24 mouse cellular contexts compared by ENCODE assay signal in the genomic region with DNA sequence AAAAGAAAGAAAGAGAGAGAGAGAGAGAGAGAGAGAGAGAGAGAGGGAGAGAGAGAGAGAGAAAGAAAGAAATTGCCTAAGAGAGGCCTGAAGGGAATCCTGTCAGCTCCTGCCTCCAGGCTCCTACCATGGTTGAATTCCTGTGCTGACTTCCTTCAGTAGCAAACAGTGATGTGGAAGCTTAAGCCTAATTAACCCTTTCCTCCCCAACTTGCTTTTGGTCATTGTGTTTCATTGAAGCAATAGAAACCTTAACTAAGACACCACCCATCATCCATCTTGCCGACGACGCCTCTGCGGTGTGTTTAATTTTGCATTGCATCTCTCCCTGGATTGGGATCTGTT. TPM values are rescaled to one million over a fixed set of nuclear protein-coding genes. Genes with fewer than 3 reads are reported as not detected.
DNase-seq lines count a peak whose midpoint lies in the region; ATAC-seq and TF ChIP-seq lines count a peak whose summit lies in the region.
"Had no signal": no experiment of that assay in that cellular context is flagged by ENCODE, and none has a peak within 500 bp of the region (broad histone marks: within the 10 kb centered on the region; RNA-seq: fewer than 3 reads in every experiment).

No protein-coding gene starts in this region.

- peak; percentile 35 for DNase-seq in hindbrain, embryonic 14.5 days (ENCODE audit: low spot score)
- DNase-seq in lung, postnatal 0 days (ENCODE audit: low spot score), result no peak
- no peak for DNase-seq in lung, postnatal 14 days
- peak; percentile 32 for DNase-seq in ES-CJ7 (ENCODE audit: low read depth, low spot score)
- no peak for DNase-seq in cerebellum, postnatal 25 days
- DNase-seq: gastrocnemius, postnatal 10 days; heart, adult 11 months had no signal

- H3K9ac ChIP-seq in hindbrain, embryonic 14.5 days, result no peak overlapping the region
- no peak overlapping the region for H3K9ac ChIP-seq in hindbrain, embryonic 13.5 days
- no peak overlapping the region for H3K9ac ChIP-seq in lung, postnatal 0 days (replicated peaks; ENCODE audit: low read depth)
- H3K9ac ChIP-seq: heart, embryonic 13.5 days had no signal

- no peak for TF ChIP-seq CTCF in lung, postnatal 0 days (IDR thresholded peaks at IDR 0.05)

- no peaks in the 10 kb centered on the region for H3K27me3 ChIP-seq in hindbrain, embryonic 14.5 days (ENCODE audit: control insufficient read depth, insufficient read depth, low read length)
- no peaks in the 10 kb centered on the region for H3K27me3 ChIP-seq in hindbrain, embryonic 13.5 days
- H3K27me3 ChIP-seq in lung, postnatal 0 days (replicated peaks; ENCODE audit: insufficient read depth, low read length), result no peaks in the 10 kb centered on the region
- H3K27me3 ChIP-seq: heart, embryonic 13.5 days had no signal

- 89% methylated on average over 4 of the region's 4 CpGs for WGBS in hindbrain, embryonic 14.5 days
- 86% methylated on average over 4 of the region's 4 CpGs for WGBS in hindbrain, embryonic 13.5 days
- WGBS in lung, postnatal 0 days, result 70% methylated on average over 4 of the region's 4 CpGs

- no peak overlapping the region for H3K4me2 ChIP-seq in hindbrain, embryonic 14.5 days (replicated peaks)
- H3K4me2 ChIP-seq in hindbrain, embryonic 13.5 days, result no peak overlapping the region
- H3K4me2 ChIP-seq in lung, postnatal 0 days (replicated peaks; ENCODE audit: low read depth, low read length), result no peak overlapping the region
- H3K4me2 ChIP-seq: heart, embryonic 13.5 days had no signal

- H3K9me3 ChIP-seq in hindbrain, embryonic 14.5 days (ENCODE audit: control insufficient read depth, low read length), result no peaks in the 10 kb centered on the region
- 0 out of 2 replicates have a peak, but pooled peaks cover 3% of the 10 kb centered on the region for H3K9me3 ChIP-seq in hindbrain, embryonic 13.5 days
- no peaks in the 10 kb centered on the region for H3K9me3 ChIP-seq in lung, postnatal 0 days (ENCODE audit: low read length)

- no peak for TF ChIP-seq EP300 in lung, postnatal 0 days (IDR thresholded peaks at IDR 0.05)

- no peak overlapping the region for H3K27ac ChIP-seq in hindbrain, embryonic 14.5 days
- H3K27ac ChIP-seq in hindbrain, embryonic 13.5 days, result no peak overlapping the region
- no peak overlapping the region for H3K27ac ChIP-seq in lung, postnatal 0 days (ENCODE audit: low read length)
- H3K27ac ChIP-seq: forebrain, embryonic 10.5 days; heart, embryonic 13.5 days had no signal

- no peak overlapping the region for H3K4me3 ChIP-seq in hindbrain, embryonic 14.5 days (replicated peaks; ENCODE audit: low read length)
- H3K4me3 ChIP-seq in hindbrain, embryonic 13.5 days, result no peak overlapping the region
- no peak overlapping the region for H3K4me3 ChIP-seq in lung, postnatal 0 days (ENCODE audit: low read depth, low read length)
- H3K4me3 ChIP-seq: forebrain, embryonic 10.5 days; heart, embryonic 13.5 days had no signal

- no peak for ATAC-seq in hindbrain, embryonic 14.5 days (ENCODE audit: low FRiP score)
- no peak for ATAC-seq in hindbrain, embryonic 13.5 days (ENCODE audit: low FRiP score)
- ATAC-seq in lung, postnatal 0 days, result 0 out of 2 replicates have a peak, but pooled peaks have one; percentile 5
- ATAC-seq in common myeloid progenitor, adult 5-6 weeks (replicated peaks; ENCODE audit: low read depth, poor library complexity, severe bottlenecking), result peak; percentile 18; the same call in 1 of the 2 replicates
- ATAC-seq in monocyte, adult 5-6 weeks (replicated peaks; ENCODE audit: insufficient number of reproducible peaks, low FRiP score, low TSS enrichment, poor library complexity, severe bottlenecking), result no peak
- ATAC-seq: inflammation-experienced regulatory T-cells, adult 6 months had no signal

- H3K4me1 ChIP-seq in hindbrain, embryonic 14.5 days (replicated peaks; ENCODE audit: control insufficient read depth, insufficient read depth, low read length), result no peaks in the 10 kb centered on the region
- no peaks in the 10 kb centered on the region for H3K4me1 ChIP-seq in hindbrain, embryonic 13.5 days (replicated peaks)
- H3K4me1 ChIP-seq in lung, postnatal 0 days (ENCODE audit: insufficient read depth, low read depth, low read length), result no peaks in the 10 kb centered on the region
- H3K4me1 ChIP-seq: forebrain, embryonic 10.5 days had no signal

- H3K36me3 ChIP-seq in hindbrain, embryonic 14.5 days (replicated peaks; ENCODE audit: control insufficient read depth, insufficient read depth), result no peaks in the 10 kb centered on the region
- H3K36me3 ChIP-seq in hindbrain, embryonic 13.5 days, result no peaks in the 10 kb centered on the region
- H3K36me3 ChIP-seq in lung, postnatal 0 days (ENCODE audit: insufficient read depth, low read length), result no peaks in the 10 kb centered on the region
- H3K36me3 ChIP-seq: forebrain, embryonic 10.5 days; heart, embryonic 13.5 days had no signal

RNA-seq across cellular contexts. Expression of gene Smurf1, which starts 23.4 kb away (rescaled TPM):
- 43.6 and 44.0 TPM in 2 replicates for polyA plus RNA-seq in hindbrain, embryonic 14.5 days (2014; fragmentation: Nextera tagmentation; extraction: Ambion mirVana)
- polyA plus RNA-seq in hindbrain, embryonic 13.5 days (2015; fragmentation: Nextera tagmentation; extraction: Ambion mirVana), result 28.2 and 28.4 TPM in 2 replicates
- polyA plus RNA-seq in lung, postnatal 0 days (2015; fragmentation: Nextera tagmentation; extraction: Ambion mirVana), result 12.5 and 13.2 TPM in 2 replicates
- total RNA-seq in common myeloid progenitor, adult 5-6 weeks (2017), result 3.1 and 4.4 TPM in 2 replicates
- 11.8 to 23.2 TPM (median 17.6 TPM) in 3 replicates for total RNA-seq in monocyte, adult 5-6 weeks (2017)

RNA-seq across cellular contexts. Expression of gene Gm4871, which starts 43.5 kb away (rescaled TPM):
- not detected in 2 replicates for polyA plus RNA-seq in hindbrain, embryonic 14.5 days (2014; fragmentation: Nextera tagmentation; extraction: Ambion mirVana)
- not detected in 2 replicates for polyA plus RNA-seq in hindbrain, embryonic 13.5 days (2015; fragmentation: Nextera tagmentation; extraction: Ambion mirVana)
- not detected in 2 replicates for polyA plus RNA-seq in lung, postnatal 0 days (2015; fragmentation: Nextera tagmentation; extraction: Ambion mirVana)
- total RNA-seq in common myeloid progenitor, adult 5-6 weeks (2017), result not detected in 2 replicates
- not detected in 3 replicates for total RNA-seq in monocyte, adult 5-6 weeks (2017)
- total RNA-seq: adrenal gland, postnatal 36 days; gastrocnemius, postnatal 10 days; heart, postnatal 25 days; layer of hippocampus, postnatal 14 days; left cerebral cortex, adult 8-10 months; left cerebral cortex, postnatal 4 days; liver, adult 2 months; megakaryocyte, adult 5-6 weeks had no signal
- polyA plus RNA-seq: forebrain, embryonic 10.5 days; forebrain, embryonic 16.5 days; heart, embryonic 13.5 days; inflammation-experienced regulatory T-cells, adult 6 months; liver, adult 2 months; liver, embryonic 16.5 days; neural tube, embryonic 11.5 days; urinary bladder, adult 2 months had no signal

RNA-seq across cellular contexts. Expression of gene 1700018F24Rik, which starts 53.8 kb away (rescaled TPM):
- polyA plus RNA-seq in hindbrain, embryonic 14.5 days (2014; fragmentation: Nextera tagmentation; extraction: Ambion mirVana), result not detected in 2 replicates
- polyA plus RNA-seq in hindbrain, embryonic 13.5 days (2015; fragmentation: Nextera tagmentation; extraction: Ambion mirVana), result not detected in 2 replicates
- 0.56 and 0.73 TPM in 2 replicates for polyA plus RNA-seq in lung, postnatal 0 days (2015; fragmentation: Nextera tagmentation; extraction: Ambion mirVana)
- total RNA-seq in common myeloid progenitor, adult 5-6 weeks (2017), result not detected in 2 replicates
- not detected in 3 replicates for total RNA-seq in monocyte, adult 5-6 weeks (2017)
- total RNA-seq: adrenal gland, postnatal 36 days; gastrocnemius, postnatal 10 days; heart, postnatal 25 days; layer of hippocampus, postnatal 14 days; left cerebral cortex, adult 8-10 months; left cerebral cortex, postnatal 4 days; liver, adult 2 months; megakaryocyte, adult 5-6 weeks had no signal
- polyA plus RNA-seq: forebrain, embryonic 10.5 days; forebrain, embryonic 16.5 days; heart, embryonic 13.5 days; inflammation-experienced regulatory T-cells, adult 6 months; liver, adult 2 months; liver, embryonic 16.5 days; neural tube, embryonic 11.5 days; urinary bladder, adult 2 months had no signal

Comparison
In these comparisons a context has a peak if more than half of its experiments do, and no peak if none do; other contexts are left out.
1. ATAC-seq: peak in lung, postnatal 0 days (single experiment) and common myeloid progenitor, adult 5-6 weeks (single experiment); none in hindbrain, embryonic 14.5 days (single experiment), hindbrain, embryonic 13.5 days (single experiment) and monocyte, adult 5-6 weeks (single experiment).
2. DNase-seq: peak in hindbrain, embryonic 14.5 days (single experiment) and ES-CJ7 (single experiment); none in lung, postnatal 0 days (single experiment), lung, postnatal 14 days (single experiment) and cerebellum, postnatal 25 days (0 of 2).